Mouse (Mus musculus) lung, adult 2 months (tissue): ENCODE measurements around the gene Magix. TPM values are rescaled to one million over a fixed set of nuclear protein-coding genes. Genes with fewer than 3 reads are reported as not detected.
"Not testable (repeated sequence)": the region's sequence is repeated elsewhere in the genome, so short reads cannot be mapped to it uniquely, and the experiment has no call there.

Experiments
- DNase-seq: peaks from one replicate; pipeline ENCODE4 v3.0.0; 2022
- H3K4me1 ChIP-seq: fragments of 200-500 bp; 2 replicates; pipeline ENCODE4 v1.6.1; 2011; ENCODE audit warnings: low read length; ENCODE audit not compliant: control insufficient read depth, insufficient read depth
- H3K4me3 ChIP-seq: fragments of 200-500 bp; replicated peaks from 2 replicates; pipeline ENCODE3; 2011; ENCODE audit warnings: low read depth, mild to moderate bottlenecking, control low read depth, low read length; ENCODE audit errors: extremely low read depth
- CTCF ChIP-seq: fragments of 200-500 bp; IDR thresholded peaks from 2 replicates; pipeline ENCODE4 v1.5.1; 2011; ENCODE audit warnings: mild to moderate bottlenecking, low read length, control low read depth; ENCODE audit not compliant: insufficient read depth
- POLR2A ChIP-seq: fragments of 200-500 bp; IDR thresholded peaks from 2 replicates; pipeline ENCODE4 v1.6.1; 2011; ENCODE audit warnings: low read depth, mild to moderate bottlenecking, control low read depth, low read length, borderline replicate concordance; ENCODE audit errors: extremely low read depth
- WGBS: fragments of 180-500 bp; shearing (Covaris S2); methylation state at CpG from one replicate; pipeline ENCODE4 v1.1.7; 2018; 5-methylcytosine and 5-hydroxymethylcytosine counted together
- polyA plus RNA-seq: library from polyadenylated mRNA; depleted of rRNA; stranded (reverse); fragments of >200 nt; gene quantifications from 2 replicates; pipeline ENCODE4 v1.2.3, GENCODE M21; 2012; rRNA removed

Gene Magix
- 12.3 and 17.2 TPM in 2 replicates for polyA plus RNA-seq

- no peak for TF ChIP-seq POLR2A
- no peak for TF ChIP-seq CTCF
- WGBS: 54% methylated on average over 14 of the region's 14 CpGs
- Histone ChIP-seq H3K4me1 (no peaks in the 10 kb centered on the region), H3K4me3 (peak within 1 kb of the TSS; percentile 41)
- peak; percentile 41 for DNase-seq
Measured at GRCm38 (mm10) chrX:7680864-7681263, at the start of gene Magix. Gene Magix, minus strand, starts transcription at chrX:7681251.

- TF ChIP-seq POLR2A (no peak), CTCF (no peak)
- no peak for DNase-seq
- H3K4me3 ChIP-seq: no peak overlapping the region
- 40% methylated on average over 4 of the region's 4 CpGs for WGBS
- H3K4me1 ChIP-seq: no peaks in the 10 kb centered on the region
Measured at GRCm38 (mm10) chrX:7728922-7729265, 47.8 kb upstream of the Magix start.

- Histone ChIP-seq H3K4me3 (peak within 1 kb of the TSS; percentile 57), H3K4me1 (no peaks in the 10 kb centered on the region)
- TF ChIP-seq CTCF (no peak), POLR2A (peak; percentile 55; the same call in 1 of the 2 replicates)
- DNase-seq: no peak
- WGBS: 25% methylated on average over 42 of the region's 42 CpGs
Measured at GRCm38 (mm10) chrX:7728215-7728921, 47.3 kb upstream of the Magix start, which contains the start of gene Praf2. Gene Praf2, plus strand, starts transcription at chrX:7728439.

GRCm38 (mm10) chrX:7727176-7727575, 46.1 kb upstream of the Magix start:
- WGBS: 75% methylated on average over 13 of the region's 13 CpGs
- DNase-seq: no peak
- TF ChIP-seq POLR2A (no peak), CTCF (no peak)
- Histone ChIP-seq H3K4me3 (no peak overlapping the region), H3K4me1 (no peaks in the 10 kb centered on the region; the same call in 1 of the 2 replicates)

GRCm38 (mm10) chrX:7725841-7726240, 44.8 kb upstream of the Magix start:
- no peaks in the 10 kb centered on the region; the same call in none of the 2 replicates for H3K4me1 ChIP-seq
- TF ChIP-seq POLR2A (no peak), CTCF (no peak)
- WGBS: 76% methylated on average over 12 of the region's 12 CpGs
- no peak overlapping the region for H3K4me3 ChIP-seq
- DNase-seq: no peak

- TF ChIP-seq POLR2A (no peak), CTCF (no peak)
- WGBS: 76% methylated on average over 7 of the region's 7 CpGs
- Histone ChIP-seq H3K4me1 (no peaks in the 10 kb centered on the region; the same call in none of the 2 replicates), H3K4me3 (no peak overlapping the region)
- DNase-seq: no peak
Measured at GRCm38 (mm10) chrX:7724135-7724534, 43.1 kb upstream of the Magix start.

GRCm38 (mm10) chrX:7722691-7723090, 41.6 kb upstream of the Magix start:
- H3K4me3 ChIP-seq: peak overlapping the region; percentile 97
- 23% methylated on average over 4 of the region's 4 CpGs for WGBS
- DNase-seq: no peak
- no peaks in the 10 kb centered on the region; the same call in none of the 2 replicates for H3K4me1 ChIP-seq
- no peak for TF ChIP-seq POLR2A
- no peak for TF ChIP-seq CTCF

GRCm38 (mm10) chrX:7722282-7722611, 41.2 kb upstream of the Magix start:
- TF ChIP-seq CTCF (no peak), POLR2A (0 out of 2 replicates have a peak, but pooled peaks have one; percentile 56)
- 29% methylated on average over 11 of the region's 11 CpGs for WGBS
- H3K4me1 ChIP-seq: no peaks in the 10 kb centered on the region; the same call in none of the 2 replicates
- DNase-seq: no peak
- peak overlapping the region; percentile 97 for H3K4me3 ChIP-seq

GRCm38 (mm10) chrX:7721514-7722281, 40.6 kb upstream of the Magix start, which contains the start of gene Gm45208:
Gene Gm45208, plus strand, starts transcription at chrX:7722245.
- 27% methylated on average over 22 of the region's 22 CpGs for WGBS
- peak; percentile 81 for DNase-seq
- no peak; the same call in 1 of the 2 replicates for TF ChIP-seq POLR2A
- no peak for TF ChIP-seq CTCF
- peak within 1 kb of the TSS; percentile 97 for H3K4me3 ChIP-seq
- H3K4me1 ChIP-seq: no peaks in the 10 kb centered on the region; the same call in none of the 2 replicates

- H3K4me3 ChIP-seq, DNase-seq, H3K4me1 ChIP-seq: not testable (repeated sequence)
- 48% methylated on average over 1 of the region's 1 CpGs for WGBS
Measured at GRCm38 (mm10) chrX:7716058-7716457, 35.0 kb upstream of the Magix start.

- DNase-seq: peak; percentile 84
- 27% methylated on average over 45 of the region's 60 CpGs for WGBS
Measured at GRCm38 (mm10) chrX:7714135-7714899, 33.3 kb upstream of the Magix start, which contains the start of gene Wdr45. Gene Wdr45, plus strand, starts transcription at chrX:7714333.

GRCm38 (mm10) chrX:7713764-7714134, 32.7 kb upstream of the Magix start:
- H3K4me1 ChIP-seq, DNase-seq: not testable (repeated sequence)
- WGBS: 38% methylated on average over 6 of the region's 12 CpGs
- H3K4me3 ChIP-seq: peak overlapping the region; percentile 52

More at GRCm38 (mm10) chrX:7714135-7714899, 33.3 kb upstream of the Magix start, which contains the start of gene Wdr45:
- not testable (repeated sequence) for H3K4me1 ChIP-seq
- H3K4me3 ChIP-seq: peak within 1 kb of the TSS; percentile 52
